ENCODE assay signal across 8 mouse cellular contexts in the genomic region with DNA sequence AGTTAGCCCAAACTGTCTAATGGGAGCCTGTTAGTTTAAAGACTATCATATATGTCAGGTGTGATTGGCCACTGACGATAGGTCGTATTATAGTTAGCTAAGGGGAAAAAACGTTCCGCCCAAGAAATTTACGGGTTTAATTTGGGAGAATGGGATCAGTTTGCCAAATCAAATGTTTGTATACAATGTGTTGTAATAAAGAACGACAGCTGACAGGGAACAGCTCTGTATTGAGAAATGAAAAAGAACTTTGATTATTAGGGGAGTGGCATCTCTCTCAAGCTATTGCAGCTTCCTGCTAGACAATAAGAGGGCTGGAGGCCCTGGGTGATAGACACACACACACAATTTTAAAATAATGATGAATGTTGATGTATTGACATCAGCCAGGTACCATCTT. TPM values are rescaled to one million over a fixed set of nuclear protein-coding genes. Genes with fewer than 3 reads are reported as not detected.
DNase-seq lines count a peak whose midpoint lies in the region; ATAC-seq and TF ChIP-seq lines count a peak whose summit lies in the region.

No protein-coding gene starts in this region.

- no peak overlapping the region for H3K27ac ChIP-seq in kidney, postnatal 0 days
- H3K27ac ChIP-seq in embryonic facial prominence, embryonic 12.5 days, result no peak overlapping the region
- H3K27ac ChIP-seq in intestine, embryonic 15.5 days, result peak overlapping the region; percentile 73
- 0 out of 2 replicates have a peak overlapping the region, but pooled peaks have one; percentile 78 for H3K27ac ChIP-seq in midbrain, postnatal 0 days (ENCODE audit: low read depth, low read length)

- no peaks in the 10 kb centered on the region for H3K27me3 ChIP-seq in kidney, postnatal 0 days (ENCODE audit: insufficient read depth, low read length)
- no peaks in the 10 kb centered on the region for H3K27me3 ChIP-seq in embryonic facial prominence, embryonic 12.5 days
- H3K27me3 ChIP-seq in intestine, embryonic 15.5 days (replicated peaks), result no peaks in the 10 kb centered on the region
- H3K27me3 ChIP-seq in midbrain, postnatal 0 days (ENCODE audit: insufficient read depth, low read length), result no peaks in the 10 kb centered on the region

- H3K4me3 ChIP-seq in kidney, postnatal 0 days (replicated peaks; ENCODE audit: low read depth, low read length), result peak overlapping the region; percentile 44
- H3K4me3 ChIP-seq in embryonic facial prominence, embryonic 12.5 days, result peak overlapping the region; percentile 62
- H3K4me3 ChIP-seq in intestine, embryonic 15.5 days (replicated peaks), result peak overlapping the region; percentile 45
- peak overlapping the region; percentile 66 for H3K4me3 ChIP-seq in midbrain, postnatal 0 days (ENCODE audit: low read depth, low read length)

- H3K4me2 ChIP-seq in kidney, postnatal 0 days (ENCODE audit: low read length), result peak overlapping the region; percentile 53
- peak overlapping the region; percentile 60 for H3K4me2 ChIP-seq in embryonic facial prominence, embryonic 12.5 days (replicated peaks)
- peak overlapping the region; percentile 64 for H3K4me2 ChIP-seq in intestine, embryonic 15.5 days (replicated peaks)
- H3K4me2 ChIP-seq in midbrain, postnatal 0 days (ENCODE audit: low read depth, low read length, poor library complexity, severe bottlenecking), result peak overlapping the region; percentile 52

- no peak for DNase-seq in kidney, postnatal 0 days (ENCODE audit: low spot score)
- no peak for DNase-seq in kidney, postnatal 10 days
- DNase-seq in midbrain, postnatal 0 days (ENCODE audit: low spot score), result peak; percentile 2
- no peak for DNase-seq in spleen, postnatal 4 days (ENCODE audit: low spot score in 2 of 2)
- DNase-seq in right cerebral cortex, postnatal 4 days, result no peak

- no peak for ATAC-seq in kidney, postnatal 0 days (replicated peaks; ENCODE audit: low FRiP score, low read depth)
- no peak for ATAC-seq in embryonic facial prominence, embryonic 12.5 days (ENCODE audit: insufficient number of reproducible peaks, insufficient read depth, low FRiP score, low TSS enrichment)
- ATAC-seq in intestine, embryonic 15.5 days, result no peak
- no peak for ATAC-seq in midbrain, postnatal 0 days (ENCODE audit: low FRiP score)
- ATAC-seq in granulocyte monocyte progenitor cell, adult 5-6 weeks (replicated peaks; ENCODE audit: poor library complexity, severe bottlenecking), result no peak

- H3K9me3 ChIP-seq in kidney, postnatal 0 days (replicated peaks; ENCODE audit: low read length), result no peaks in the 10 kb centered on the region
- H3K9me3 ChIP-seq in embryonic facial prominence, embryonic 12.5 days, result no peaks in the 10 kb centered on the region
- H3K9me3 ChIP-seq in intestine, embryonic 15.5 days, result no peaks in the 10 kb centered on the region
- no peaks in the 10 kb centered on the region for H3K9me3 ChIP-seq in midbrain, postnatal 0 days (ENCODE audit: low read length)

- TF ChIP-seq CTCF in kidney, postnatal 0 days (IDR thresholded peaks at IDR 0.05; ENCODE audit: low read depth), result no peak
- TF ChIP-seq CTCF in midbrain, postnatal 0 days (IDR thresholded peaks at IDR 0.05), result no peak

- 72% methylated on average over 6 of the region's 6 CpGs for WGBS in kidney, postnatal 0 days
- WGBS in embryonic facial prominence, embryonic 12.5 days, result 76% methylated on average over 6 of the region's 6 CpGs
- WGBS in intestine, embryonic 15.5 days, result 65% methylated on average over 6 of the region's 6 CpGs
- 70% methylated on average over 6 of the region's 6 CpGs for WGBS in midbrain, postnatal 0 days

- H3K36me3 ChIP-seq in kidney, postnatal 0 days (ENCODE audit: insufficient read depth, low read length), result no peaks in the 10 kb centered on the region
- H3K36me3 ChIP-seq in embryonic facial prominence, embryonic 12.5 days, result no peaks in the 10 kb centered on the region
- H3K36me3 ChIP-seq in intestine, embryonic 15.5 days, result no peaks in the 10 kb centered on the region
- no peaks in the 10 kb centered on the region for H3K36me3 ChIP-seq in midbrain, postnatal 0 days (ENCODE audit: insufficient read depth, low read length)

- H3K4me1 ChIP-seq in kidney, postnatal 0 days (replicated peaks; ENCODE audit: insufficient read depth, low read length), result 0 out of 2 replicates have a peak, but pooled peaks cover 4% of the 10 kb centered on the region
- no peaks in the 10 kb centered on the region for H3K4me1 ChIP-seq in embryonic facial prominence, embryonic 12.5 days
- H3K4me1 ChIP-seq in intestine, embryonic 15.5 days (replicated peaks), result no peaks in the 10 kb centered on the region
- 0 out of 2 replicates have a peak, but pooled peaks cover 3% of the 10 kb centered on the region for H3K4me1 ChIP-seq in midbrain, postnatal 0 days (ENCODE audit: insufficient read depth, low read length)

- H3K9ac ChIP-seq in kidney, postnatal 0 days (ENCODE audit: low read depth, low read length), result 0 out of 2 replicates have a peak overlapping the region, but pooled peaks have one; percentile 66
- no peak overlapping the region for H3K9ac ChIP-seq in embryonic facial prominence, embryonic 12.5 days
- H3K9ac ChIP-seq in intestine, embryonic 15.5 days, result no peak overlapping the region
- H3K9ac ChIP-seq in midbrain, postnatal 0 days (replicated peaks; ENCODE audit: low read length, poor library complexity, severe bottlenecking), result 0 out of 2 replicates have a peak overlapping the region, but pooled peaks have one; percentile 86

RNA-seq across cellular contexts. Expression of a gene that starts 1.0 kb away (rescaled TPM):
- polyA plus RNA-seq in kidney, postnatal 0 days (2015; fragmentation: Nextera tagmentation; extraction: Ambion mirVana), result 20.2 and 21.5 TPM in 2 replicates
- polyA plus RNA-seq in embryonic facial prominence, embryonic 12.5 days (2016; fragmentation: Nextera tagmentation; extraction: Ambion mirVana), result 11.7 and 12.3 TPM in 2 replicates
- polyA plus RNA-seq in intestine, embryonic 15.5 days (2015; fragmentation: Nextera tagmentation; extraction: Ambion mirVana), result 15.6 and 18.7 TPM in 2 replicates
- 28.7 and 32.7 TPM in 2 replicates for total RNA-seq in midbrain, postnatal 0 days (2014; rRNA removed)
- 72.9 and 73.0 TPM in 2 replicates for polyA plus RNA-seq in midbrain, postnatal 0 days (2015; fragmentation: Nextera tagmentation; extraction: Ambion mirVana)
- total RNA-seq in granulocyte monocyte progenitor cell, adult 5-6 weeks (2014; fragmentation: Nextera tagmentation), result 1.8 and 7.4 TPM in 2 replicates
- total RNA-seq in granulocyte monocyte progenitor cell, adult 5-6 weeks (2017), result 4.5 and 5.5 TPM in 2 replicates

RNA-seq across cellular contexts. Expression of a gene that starts 31.0 kb away (rescaled TPM):
- 0.09 TPM in 1 of 2 replicates, not detected in the other for polyA plus RNA-seq in kidney, postnatal 0 days (2015; fragmentation: Nextera tagmentation; extraction: Ambion mirVana)
- not detected in 2 replicates for polyA plus RNA-seq in embryonic facial prominence, embryonic 12.5 days (2016; fragmentation: Nextera tagmentation; extraction: Ambion mirVana)
- polyA plus RNA-seq in intestine, embryonic 15.5 days (2015; fragmentation: Nextera tagmentation; extraction: Ambion mirVana), result not detected in 2 replicates
- total RNA-seq in midbrain, postnatal 0 days (2014; rRNA removed), result 0.16 TPM in 1 of 2 replicates, not detected in the other
- polyA plus RNA-seq in midbrain, postnatal 0 days (2015; fragmentation: Nextera tagmentation; extraction: Ambion mirVana), result not detected in 2 replicates
- not detected in 2 replicates for total RNA-seq in granulocyte monocyte progenitor cell, adult 5-6 weeks (2014; fragmentation: Nextera tagmentation)
- not detected in 2 replicates for total RNA-seq in granulocyte monocyte progenitor cell, adult 5-6 weeks (2017)

RNA-seq across cellular contexts. Expression of a gene that starts 47.1 kb away (rescaled TPM):
- not detected in 2 replicates for polyA plus RNA-seq in kidney, postnatal 0 days (2015; fragmentation: Nextera tagmentation; extraction: Ambion mirVana)
- not detected in 2 replicates for polyA plus RNA-seq in embryonic facial prominence, embryonic 12.5 days (2016; fragmentation: Nextera tagmentation; extraction: Ambion mirVana)
- not detected in 2 replicates for polyA plus RNA-seq in intestine, embryonic 15.5 days (2015; fragmentation: Nextera tagmentation; extraction: Ambion mirVana)
- not detected in 2 replicates for total RNA-seq in midbrain, postnatal 0 days (2014; rRNA removed)
- not detected in 2 replicates for polyA plus RNA-seq in midbrain, postnatal 0 days (2015; fragmentation: Nextera tagmentation; extraction: Ambion mirVana)
- total RNA-seq in granulocyte monocyte progenitor cell, adult 5-6 weeks (2014; fragmentation: Nextera tagmentation), result not detected in 2 replicates
- not detected in 2 replicates for total RNA-seq in granulocyte monocyte progenitor cell, adult 5-6 weeks (2017)

RNA-seq across cellular contexts. Expression of a gene that starts 51.3 kb away (rescaled TPM):
- 0.50 and 0.75 TPM in 2 replicates for polyA plus RNA-seq in kidney, postnatal 0 days (2015; fragmentation: Nextera tagmentation; extraction: Ambion mirVana)
- 2.8 and 3.6 TPM in 2 replicates for polyA plus RNA-seq in embryonic facial prominence, embryonic 12.5 days (2016; fragmentation: Nextera tagmentation; extraction: Ambion mirVana)
- polyA plus RNA-seq in intestine, embryonic 15.5 days (2015; fragmentation: Nextera tagmentation; extraction: Ambion mirVana), result 0.59 and 0.81 TPM in 2 replicates
- 1.7 and 2.8 TPM in 2 replicates for total RNA-seq in midbrain, postnatal 0 days (2014; rRNA removed)
- polyA plus RNA-seq in midbrain, postnatal 0 days (2015; fragmentation: Nextera tagmentation; extraction: Ambion mirVana), result 1.7 and 2.2 TPM in 2 replicates
- total RNA-seq in granulocyte monocyte progenitor cell, adult 5-6 weeks (2014; fragmentation: Nextera tagmentation), result not detected in 2 replicates
- not detected in 2 replicates for total RNA-seq in granulocyte monocyte progenitor cell, adult 5-6 weeks (2017)

Comparison
In these comparisons a context has a peak if more than half of its experiments do, and no peak if none do; other contexts are left out.
1. H3K27ac ChIP-seq: peak in intestine, embryonic 15.5 days (single experiment) and midbrain, postnatal 0 days (single experiment); none in kidney, postnatal 0 days (single experiment) and embryonic facial prominence, embryonic 12.5 days (single experiment).
2. H3K9ac ChIP-seq: peak in kidney, postnatal 0 days (single experiment) and midbrain, postnatal 0 days (single experiment); none in embryonic facial prominence, embryonic 12.5 days (single experiment) and intestine, embryonic 15.5 days (single experiment).
3. Peak in every context shown above with its lines, with median percentiles within 50 percentile points of each other: H3K4me2 ChIP-seq and H3K4me3 ChIP-seq.